Mouse (Mus musculus) forebrain, embryonic 13.5 days (tissue): ENCODE measurements at regions not wholly inside any gene's neighbourhood (a gene's known extent, or its start where the extent isn't known, plus 50 kb on each side); places are given as distances from the start of the nearest gene placed in this dataset.

Experiments used
- ATAC-seq: fragments of 200-750 bp; cut with Nextera tagmentation; 2 replicates; pipeline ENCODE4 v1.8.0; 2017
- H3K27ac ChIP-seq: fragments of 300-500 bp; sonication (generic); 2 replicates; pipeline ENCODE4 v1.5.1; 2015; ENCODE audit warnings: inconsistent platforms, mild to moderate bottlenecking, moderate library complexity
- H3K27me3 ChIP-seq: fragments of 300-500 bp; sonication (generic); 2 replicates; pipeline ENCODE4 v1.6.1; 2015; ENCODE audit warnings: mild to moderate bottlenecking, inconsistent platforms
- H3K36me3 ChIP-seq: fragments of 300-500 bp; sonication (generic); 2 replicates; pipeline ENCODE4 v1.6.1; 2015; ENCODE audit warnings: mild to moderate bottlenecking, inconsistent platforms; ENCODE audit not compliant: poor library complexity, severe bottlenecking
- H3K4me1 ChIP-seq: fragments of 300-500 bp; sonication (generic); 2 replicates; pipeline ENCODE4 v1.6.1; 2015; ENCODE audit warnings: inconsistent platforms
- H3K4me2 ChIP-seq: fragments of 300-500 bp; sonication (generic); 2 replicates; pipeline ENCODE4 v1.6.1; 2015; ENCODE audit warnings: inconsistent platforms, mild to moderate bottlenecking, moderate library complexity
- H3K4me3 ChIP-seq: fragments of 300-500 bp; sonication (generic); 2 replicates; pipeline ENCODE4 v1.5.1; 2015; ENCODE audit warnings: mild to moderate bottlenecking, inconsistent platforms
- H3K9ac ChIP-seq: fragments of 300-500 bp; sonication (generic); 2 replicates; pipeline ENCODE4 v1.6.1; 2015; ENCODE audit warnings: mild to moderate bottlenecking, inconsistent platforms
- H3K9me3 ChIP-seq: fragments of 300-500 bp; sonication (generic); replicated peaks from 2 replicates; pipeline ENCODE4 v1.6.1; 2016; ENCODE audit warnings: inconsistent platforms
- WGBS: fragments of 180-500 bp; shearing (Covaris S2); methylation state at CpG from one replicate; pipeline ENCODE4 v1.1.7; 2015; 5-methylcytosine and 5-hydroxymethylcytosine counted together

GRCm38 (mm10) chr16:63921146-63921545, 57.2 kb upstream of the Epha3 start:
- H3K4me2 ChIP-seq = no peak overlapping the region
- ATAC-seq = no peak
- no peak overlapping the region for H3K27ac ChIP-seq
- no peaks in the 10 kb centered on the region for H3K9me3 ChIP-seq
- no peaks in the 10 kb centered on the region for H3K27me3 ChIP-seq
- no peaks in the 10 kb centered on the region for H3K4me1 ChIP-seq
- H3K9ac ChIP-seq = no peak overlapping the region
- WGBS = 83% methylated on average over 7 of the region's 7 CpGs
- H3K36me3 ChIP-seq = no peaks in the 10 kb centered on the region
- no peak overlapping the region for H3K4me3 ChIP-seq
